Comparison of ENCODE assay signal across 29 mouse cellular contexts in the genomic region with DNA sequence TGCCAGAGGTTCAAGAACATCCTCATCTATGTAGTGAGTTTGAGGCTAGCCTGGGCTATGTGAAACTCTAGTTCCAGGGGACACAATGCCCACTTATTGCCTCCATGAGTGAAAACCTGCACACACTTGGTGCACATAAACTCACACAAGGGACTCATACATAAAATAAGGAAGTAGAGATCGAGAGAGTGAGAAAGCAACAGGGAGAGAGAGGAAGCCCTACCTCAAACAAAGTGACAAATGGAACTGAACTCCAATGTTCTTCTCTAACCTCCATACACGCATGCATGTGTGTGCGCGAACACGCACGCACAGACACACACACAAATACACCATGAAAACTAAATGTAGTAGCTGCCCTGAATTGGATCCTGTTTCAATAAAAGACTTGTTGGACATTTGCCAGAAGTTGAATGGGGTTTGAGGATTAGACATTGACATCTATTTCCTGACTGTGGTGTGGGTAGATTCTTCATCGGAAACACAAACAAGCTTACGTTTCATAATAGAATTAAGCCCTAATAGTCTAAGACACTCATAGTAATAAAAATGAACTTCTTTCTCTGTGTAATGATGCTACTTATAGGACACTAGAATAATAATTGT. TPM values are rescaled to one million over a fixed set of nuclear protein-coding genes. Genes with fewer than 3 reads are reported as not detected.
DNase-seq lines count a peak whose midpoint lies in the region; ATAC-seq and TF ChIP-seq lines count a peak whose summit lies in the region.
"Had no signal": no experiment of that assay in that cellular context is flagged by ENCODE, and none has a peak within 500 bp of the region (broad histone marks: within the 10 kb centered on the region; RNA-seq: fewer than 3 reads in every experiment).

No protein-coding gene starts in this region.

- no peaks in the 10 kb centered on the region for H3K4me1 ChIP-seq in forebrain, embryonic 14.5 days (ENCODE audit: control insufficient read depth, insufficient read depth, low read length)
- no peaks in the 10 kb centered on the region for H3K4me1 ChIP-seq in forebrain, embryonic 16.5 days (replicated peaks; ENCODE audit: control insufficient read depth, insufficient read depth, low read length)
- peaks cover 0 to 6% of the 10 kb centered on the region in 2 experiments; a peak in 2 of 4 replicates for H3K4me1 ChIP-seq in MEL (ENCODE audit: control insufficient read depth in 1 of 2, insufficient read depth in 2 of 2, low read length in 2 of 2)
- H3K4me1 ChIP-seq: forebrain, embryonic 10.5 days; forebrain, embryonic 13.5 days; hindbrain, embryonic 10.5 days; hindbrain, embryonic 13.5 days; intestine, embryonic 15.5 days had no signal

- H3K9ac ChIP-seq in forebrain, embryonic 14.5 days (ENCODE audit: low read length) = no peak overlapping the region
- H3K9ac ChIP-seq in forebrain, embryonic 16.5 days (replicated peaks; ENCODE audit: low read depth, low read length) = no peak overlapping the region
- no peak overlapping the region for H3K9ac ChIP-seq in MEL (ENCODE audit: control insufficient read depth, low read depth, low read length, poor library complexity, severe bottlenecking)
- H3K9ac ChIP-seq: embryonic facial prominence, embryonic 13.5 days; forebrain, embryonic 13.5 days; hindbrain, embryonic 13.5 days; intestine, embryonic 15.5 days had no signal

- 84% methylated on average over 8 of the region's 8 CpGs for WGBS in forebrain, embryonic 14.5 days
- whole genome bisulfite sequencing in forebrain, embryonic 16.5 days = 77% methylated on average over 8 of the region's 8 CpGs

- no peak overlapping the region for H3K27ac ChIP-seq in forebrain, embryonic 14.5 days (ENCODE audit: low read depth, low read length)
- H3K27ac ChIP-seq in forebrain, embryonic 16.5 days (ENCODE audit: low read length) = no peak overlapping the region
- no peak overlapping the region for H3K27ac ChIP-seq in MEL (ENCODE audit: control insufficient read depth, low read depth, low read length)
- H3K27ac ChIP-seq: embryonic facial prominence, embryonic 13.5 days; forebrain, embryonic 10.5 days; forebrain, embryonic 13.5 days; hindbrain, embryonic 10.5 days; hindbrain, embryonic 13.5 days; intestine, embryonic 15.5 days had no signal

- ATAC-seq in forebrain, embryonic 14.5 days = no peak
- no peak for ATAC-seq in forebrain, embryonic 16.5 days
- peak; percentile 65 for ATAC-seq in common myeloid progenitor, adult 5-6 weeks (replicated peaks; ENCODE audit: low read depth, poor library complexity, severe bottlenecking)
- ATAC-seq in megakaryocyte progenitor cell, adult 5-6 weeks (replicated peaks; ENCODE audit: poor library complexity) = peak; percentile 65
- ATAC-seq: CD4-positive, CD25-positive, alpha-beta regulatory T cell, adult 4 months; forebrain, embryonic 13.5 days; hindbrain, embryonic 16.5 days; intestine, embryonic 15.5 days; Patski had no signal

- TF ChIP-seq EP300 in MEL (IDR thresholded peaks at IDR 0.05; ENCODE audit: low read depth in 1 of 2, low read length in 2 of 2) = peak in 1 of 2 experiments; percentile 29; a peak in 1 of 4 replicates

- TF ChIP-seq CTCF in MEL (IDR thresholded peaks at IDR 0.05 in 2 of 3, conservative IDR thresholded peaks at IDR 0.05 in 1 of 3; ENCODE audit: control insufficient read depth in 1 of 3, insufficient read depth in 1 of 3, low read depth in 2 of 3, low read length in 3 of 3, poor library complexity in 1 of 3, severe bottlenecking in 1 of 3) = no peak

- peak; percentile 14 for DNase-seq in forebrain, embryonic 14.5 days (ENCODE audit: low spot score)
- peak; percentile 75 for DNase-seq in MEL (ENCODE audit: low read depth, low spot score)
- no peak for DNase-seq in embryo, embryonic 10.5 days (ENCODE audit: low spot score)
- DNase-seq in thymus, postnatal 14 days = no peak
- DNase-seq: adrenal gland, postnatal 10 days; adrenal gland, postnatal 36 days; cerebellum, adult 11-12 months; cerebellum, adult 8-10 months; cerebellum, postnatal 10 days; cerebellum, postnatal 36 days; gastrocnemius, postnatal 25 days; kidney, adult 11 months had no signal

- TF ChIP-seq RAD21 in MEL (IDR thresholded peaks at IDR 0.05; ENCODE audit: low read depth, low read length) = no peak

- no peak for TF ChIP-seq POLR2A in MEL (IDR thresholded peaks at IDR 0.05; ENCODE audit: control insufficient read depth in 1 of 2, insufficient read depth in 1 of 2, low read depth in 1 of 2, low read length in 2 of 2, poor library complexity in 1 of 2)

- no peaks in the 10 kb centered on the region for H3K36me3 ChIP-seq in forebrain, embryonic 14.5 days (ENCODE audit: control insufficient read depth, insufficient read depth, low read length)
- no peaks in the 10 kb centered on the region for H3K36me3 ChIP-seq in forebrain, embryonic 16.5 days (ENCODE audit: control insufficient read depth, insufficient read depth)
- H3K36me3 ChIP-seq in MEL (ENCODE audit: control insufficient read depth in 1 of 2, insufficient read depth in 2 of 2, low read length in 2 of 2) = peaks cover 0 to 6% of the 10 kb centered on the region in 2 experiments; a peak in 2 of 4 replicates
- H3K36me3 ChIP-seq: embryonic facial prominence, embryonic 13.5 days; forebrain, embryonic 10.5 days; hindbrain, embryonic 10.5 days; hindbrain, embryonic 13.5 days; intestine, embryonic 15.5 days had no signal

- no peaks in the 10 kb centered on the region for H3K79me2 ChIP-seq in MEL (ENCODE audit: control insufficient read depth, insufficient read depth, low read length, poor library complexity)

- no peak overlapping the region for H3K4me3 ChIP-seq in forebrain, embryonic 14.5 days (ENCODE audit: low read depth, low read length)
- H3K4me3 ChIP-seq in forebrain, embryonic 16.5 days (replicated peaks; ENCODE audit: low read length) = no peak overlapping the region
- no peak overlapping the region for H3K4me3 ChIP-seq in MEL (ENCODE audit: control insufficient read depth in 1 of 2, insufficient read depth in 1 of 2, low read depth in 2 of 2, low read length in 2 of 2)
- H3K4me3 ChIP-seq: embryonic facial prominence, embryonic 13.5 days; forebrain, embryonic 10.5 days; forebrain, embryonic 13.5 days; hindbrain, embryonic 10.5 days; hindbrain, embryonic 13.5 days; intestine, embryonic 15.5 days had no signal

- H3K9me3 ChIP-seq in forebrain, embryonic 14.5 days (replicated peaks; ENCODE audit: control insufficient read depth, low read length) = no peaks in the 10 kb centered on the region
- H3K9me3 ChIP-seq in forebrain, embryonic 16.5 days (ENCODE audit: control insufficient read depth, low read length) = no peaks in the 10 kb centered on the region
- no peaks in the 10 kb centered on the region for H3K9me3 ChIP-seq in MEL (replicated peaks; ENCODE audit: insufficient read depth, low read length)
- H3K9me3 ChIP-seq: embryonic facial prominence, embryonic 13.5 days; forebrain, embryonic 10.5 days; forebrain, embryonic 13.5 days; hindbrain, embryonic 10.5 days; hindbrain, embryonic 13.5 days; intestine, embryonic 15.5 days had no signal

- H3K4me2 ChIP-seq in forebrain, embryonic 14.5 days (ENCODE audit: low read length) = no peak overlapping the region
- H3K4me2 ChIP-seq in forebrain, embryonic 16.5 days (ENCODE audit: low read length) = no peak overlapping the region
- H3K4me2 ChIP-seq: embryonic facial prominence, embryonic 13.5 days; forebrain, embryonic 13.5 days; heart, embryonic 11.5 days; hindbrain, embryonic 13.5 days; intestine, embryonic 15.5 days had no signal

- no peaks in the 10 kb centered on the region for H3K27me3 ChIP-seq in forebrain, embryonic 14.5 days (replicated peaks; ENCODE audit: control insufficient read depth, insufficient read depth, low read length)
- H3K27me3 ChIP-seq in forebrain, embryonic 16.5 days (replicated peaks; ENCODE audit: control insufficient read depth, insufficient read depth, low read length) = no peaks in the 10 kb centered on the region
- H3K27me3 ChIP-seq in MEL (ENCODE audit: control insufficient read depth in 1 of 2, insufficient read depth in 2 of 2, low read length in 2 of 2) = no peaks in the 10 kb centered on the region
- H3K27me3 ChIP-seq: embryonic facial prominence, embryonic 13.5 days; forebrain, embryonic 13.5 days; hindbrain, embryonic 13.5 days; intestine, embryonic 15.5 days; Patski had no signal

TF ChIP-seq in MEL, 35 proteins besides CTCF, POLR2A, EP300 and RAD21 (continues in another document):
- TF ChIP-seq NELFE (IDR thresholded peaks at IDR 0.05; ENCODE audit: low read depth, low read length) (no peak), KAT2A (conservative IDR thresholded peaks at IDR 0.05; ENCODE audit: low read depth, low read length) (no peak), POLR2AphosphoS2 (IDR thresholded peaks at IDR 0.05; ENCODE audit: low read length) (no peak), BHLHE40 (IDR thresholded peaks at IDR 0.05; ENCODE audit: borderline replicate concordance, low read depth, low read length) (no peak)

RNA-seq across cellular contexts. Expression of gene Wapl, which starts 25.8 kb away (rescaled TPM):
- polyA plus RNA-seq in forebrain, embryonic 14.5 days (2014; fragmentation: Nextera tagmentation; extraction: Ambion mirVana) = 20.7 and 21.2 TPM in 2 replicates
- polyA plus RNA-seq in forebrain, embryonic 16.5 days (2015; fragmentation: Nextera tagmentation; extraction: Ambion mirVana) = 18.8 and 21.9 TPM in 2 replicates
- 100 and 111 TPM in 2 replicates for total RNA-seq in MEL (2012; rRNA removed)
- 100 to 1,000 TPM in 1 of 2 experiments, 10 to 100 TPM in 1; 80.4 to 221 TPM for polyA plus RNA-seq in MEL (2012; ENCODE audit: insufficient read depth in 1 of 2, insufficient read length in 2 of 2, low read depth in 1 of 2, low replicate concordance in 2 of 2, missing spikeins in 1 of 2)
- 138 and 179 TPM in 2 replicates for total RNA-seq in common myeloid progenitor, adult 5-6 weeks (2017)
- total RNA-seq in megakaryocyte progenitor cell, adult 5-6 weeks (2015) = 87.1 and 89.0 TPM in 2 replicates
- 93.1 and 123 TPM in 2 replicates for total RNA-seq in megakaryocyte progenitor cell, adult 5-6 weeks (2017)

RNA-seq across cellular contexts. Expression of gene Opn4, which starts 48.0 kb away (rescaled TPM):
- polyA plus RNA-seq in forebrain, embryonic 14.5 days (2014; fragmentation: Nextera tagmentation; extraction: Ambion mirVana) = not detected in 2 replicates
- not detected in 2 replicates for polyA plus RNA-seq in forebrain, embryonic 16.5 days (2015; fragmentation: Nextera tagmentation; extraction: Ambion mirVana)
- not detected in 2 replicates for total RNA-seq in MEL (2012; rRNA removed)
- not detected for polyA plus RNA-seq in MEL (2012; ENCODE audit: insufficient read depth in 1 of 2, insufficient read length in 2 of 2, low read depth in 1 of 2, low replicate concordance in 2 of 2, missing spikeins in 1 of 2)
- total RNA-seq in common myeloid progenitor, adult 5-6 weeks (2017) = not detected in 2 replicates
- not detected in 2 replicates for total RNA-seq in megakaryocyte progenitor cell, adult 5-6 weeks (2015)
- total RNA-seq in megakaryocyte progenitor cell, adult 5-6 weeks (2017) = not detected in 2 replicates
- total RNA-seq: adrenal gland, adult 18-20 months; adrenal gland, postnatal 10 days; adrenal gland, postnatal 36 days; gastrocnemius, adult 8-10 months; gastrocnemius, postnatal 25 days had no signal
- polyA plus RNA-seq: C2C12; CD4-positive, CD25-positive, alpha-beta regulatory T cell, adult 4 months; embryonic facial prominence, embryonic 13.5 days; forebrain, embryonic 13.5 days; gonadal fat pad, adult 2 months; hindbrain, embryonic 10.5 days; hindbrain, embryonic 13.5 days; hindbrain, embryonic 16.5 days; intestine, embryonic 15.5 days; Patski had no signal

RNA-seq across cellular contexts. Expression of gene Ldb3, which starts 59.5 kb away (rescaled TPM):
- polyA plus RNA-seq in forebrain, embryonic 14.5 days (2014; fragmentation: Nextera tagmentation; extraction: Ambion mirVana) = 0.49 and 0.63 TPM in 2 replicates
- polyA plus RNA-seq in forebrain, embryonic 16.5 days (2015; fragmentation: Nextera tagmentation; extraction: Ambion mirVana) = 0.39 and 0.55 TPM in 2 replicates
- total RNA-seq in MEL (2012; rRNA removed) = not detected in 2 replicates
- polyA plus RNA-seq in MEL (2012; ENCODE audit: insufficient read depth in 1 of 2, insufficient read length in 2 of 2, low read depth in 1 of 2, low replicate concordance in 2 of 2, missing spikeins in 1 of 2) = under 1 TPM in 1 of 2 experiments, not detected in 1; 0.01 TPM
- not detected in 2 replicates for total RNA-seq in common myeloid progenitor, adult 5-6 weeks (2017)
- not detected in 2 replicates for total RNA-seq in megakaryocyte progenitor cell, adult 5-6 weeks (2015)
- not detected in 2 replicates for total RNA-seq in megakaryocyte progenitor cell, adult 5-6 weeks (2017)
- polyA plus RNA-seq: CD4-positive, CD25-positive, alpha-beta regulatory T cell, adult 4 months had no signal

Comparison
In these comparisons a context has a peak if more than half of its experiments do, and no peak if none do; other contexts are left out.
1. ATAC-seq: peak in common myeloid progenitor, adult 5-6 weeks (single experiment) and megakaryocyte progenitor cell, adult 5-6 weeks (single experiment); none in forebrain, embryonic 14.5 days (single experiment) and forebrain, embryonic 16.5 days (single experiment).
2. DNase-seq: peak in forebrain, embryonic 14.5 days (single experiment) and MEL (single experiment); none in embryo, embryonic 10.5 days (single experiment) and thymus, postnatal 14 days (single experiment).